Mouse (Mus musculus) MEL (cell line): ENCODE data around the gene Vps26b.

ENCODE experiments used
- CHD2 ChIP-seq: IDR thresholded peaks from 2 replicates; pipeline ENCODE4 v1.6.1; 2011; ENCODE audit warnings: low read length, improper control_type of control experiment
- NELFE ChIP-seq: IDR thresholded peaks from 2 replicates; pipeline ENCODE4 v1.6.1; 2011; ENCODE audit warnings: low read depth, low read length, improper control_type of control experiment
- NRF1 ChIP-seq: IDR thresholded peaks from 2 replicates; pipeline ENCODE4 v1.6.1; 2014; ENCODE audit warnings: low read depth, mild to moderate bottlenecking, inconsistent platforms, low read length, improper control_type of control experiment, moderate library complexity; ENCODE audit not compliant: poor library complexity, insufficient read depth, severe bottlenecking
- UBTF ChIP-seq: IDR thresholded peaks from 2 replicates; pipeline ENCODE4 v1.6.1; 2012; ENCODE audit warnings: low read depth, mild to moderate bottlenecking, inconsistent platforms, low read length, improper control_type of control experiment, moderate library complexity, borderline replicate concordance; ENCODE audit not compliant: insufficient read depth

GRCm38 (mm10) chr9:26999461-27000395 is 30.1 kb downstream of the Vps26b start, which contains the start of the genes Acad8 and Thyn1:
- no peak for TF ChIP-seq UBTF
- TF ChIP-seq NRF1 = peak; percentile 30; the same call in 1 of the 2 replicates
- TF ChIP-seq CHD2 = no peak
- TF ChIP-seq NELFE = peak; percentile 85
